ENCODE assay signal across 7 mouse cellular contexts in the genomic region with DNA sequence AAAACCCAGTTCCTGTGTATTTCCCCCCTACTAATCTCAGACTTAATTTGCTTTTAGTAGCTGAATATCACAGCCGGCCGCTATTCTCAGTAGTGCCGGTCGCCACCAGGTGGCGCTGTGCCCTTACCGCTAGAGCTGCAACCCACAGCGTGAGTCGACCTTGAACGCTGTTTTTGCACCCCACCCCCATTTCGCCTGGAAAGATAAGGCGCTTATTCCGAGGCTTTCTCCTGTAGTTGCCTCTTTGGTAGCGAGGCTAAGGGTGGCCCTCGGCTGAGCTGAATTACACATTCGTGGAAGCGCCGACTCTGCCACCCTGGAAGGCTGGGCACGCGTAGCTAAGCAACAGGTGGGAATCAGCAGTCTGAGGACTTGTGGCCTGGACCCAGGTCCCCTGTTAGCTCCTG. TPM values are rescaled to one million over a fixed set of nuclear protein-coding genes. Genes with fewer than 3 reads are reported as not detected.
DNase-seq lines count a peak whose midpoint lies in the region; ATAC-seq lines count a peak whose summit lies in the region.

No protein-coding gene starts in this region.

- ATAC-seq in frontal cortex, adult (ENCODE audit: low TSS enrichment) = peak; percentile 86
- ATAC-seq in hindbrain, embryonic 15.5 days (ENCODE audit: low FRiP score, low read depth) = peak; percentile 87

- H3K4me1 ChIP-seq in hindbrain, embryonic 15.5 days (replicated peaks) = 0 out of 2 replicates have a peak, but pooled peaks cover 2% of the 10 kb centered on the region
- H3K4me1 ChIP-seq in midbrain, embryonic 10.5 days = peaks cover 3% of the 10 kb centered on the region

- WGBS in hindbrain, embryonic 15.5 days = 20% methylated on average over 19 of the region's 19 CpGs
- 20% methylated on average over 19 of the region's 19 CpGs for WGBS in midbrain, embryonic 10.5 days

- no peaks in the 10 kb centered on the region for H3K36me3 ChIP-seq in hindbrain, embryonic 15.5 days
- H3K36me3 ChIP-seq in midbrain, embryonic 10.5 days = no peaks in the 10 kb centered on the region

- intact Hi-C loops in left cerebral cortex, postnatal 36 days (cut with DNase I) = no loop called here

- H3K27me3 ChIP-seq in hindbrain, embryonic 15.5 days = no peaks in the 10 kb centered on the region
- H3K27me3 ChIP-seq in midbrain, embryonic 10.5 days (ENCODE audit: low read depth, poor library complexity, severe bottlenecking) = no peaks in the 10 kb centered on the region

- H3K4me3 ChIP-seq in hindbrain, embryonic 15.5 days = peak overlapping the region; percentile 36
- peak overlapping the region; percentile 46 for H3K4me3 ChIP-seq in midbrain, embryonic 10.5 days

- no peaks in the 10 kb centered on the region for H3K9me3 ChIP-seq in hindbrain, embryonic 15.5 days
- no peaks in the 10 kb centered on the region; the same call in 1 of the 2 replicates for H3K9me3 ChIP-seq in midbrain, embryonic 10.5 days (replicated peaks)

- peak; percentile 69 for DNase-seq in T-cell, adult 2 months (ENCODE audit: low spot score)
- DNase-seq in cerebellum, adult 9-11 months = peak; percentile 56
- peak; percentile 56 to 65 for DNase-seq in left cerebral cortex, postnatal 36 days (ENCODE audit: low spot score in 2 of 2)
- peak; percentile 82 for DNase-seq in midbrain, embryonic 10.5 days (ENCODE audit: low spot score)
- peak; percentile 92 for DNase-seq in right cerebral cortex, postnatal 4 days

- peak overlapping the region; percentile 70 for H3K4me2 ChIP-seq in hindbrain, embryonic 15.5 days

- H3K27ac ChIP-seq in hindbrain, embryonic 15.5 days (replicated peaks) = no peak overlapping the region
- peak overlapping the region; percentile 42; the same call in 1 of the 2 replicates for H3K27ac ChIP-seq in midbrain, embryonic 10.5 days (replicated peaks)

- no peak overlapping the region for H3K9ac ChIP-seq in hindbrain, embryonic 15.5 days

RNA-seq across cellular contexts. Expression of a gene that starts 8.9 kb away (rescaled TPM):
- polyA plus RNA-seq in hindbrain, embryonic 15.5 days (2015; fragmentation: Nextera tagmentation; extraction: Ambion mirVana) = 120 and 126 TPM in 2 replicates
- total RNA-seq in left cerebral cortex, postnatal 36 days (2021) = 100 to 1,000 TPM; 149 to 153 TPM
- polyA plus RNA-seq in midbrain, embryonic 10.5 days (2016; fragmentation: Nextera tagmentation; extraction: Ambion mirVana) = 203 and 242 TPM in 2 replicates

RNA-seq across cellular contexts. Expression of a gene that starts 22.9 kb away (rescaled TPM):
- polyA plus RNA-seq in hindbrain, embryonic 15.5 days (2015; fragmentation: Nextera tagmentation; extraction: Ambion mirVana) = not detected in 2 replicates
- total RNA-seq in left cerebral cortex, postnatal 36 days (2021) = not detected
- polyA plus RNA-seq in midbrain, embryonic 10.5 days (2016; fragmentation: Nextera tagmentation; extraction: Ambion mirVana) = 0.12 and 0.14 TPM in 2 replicates

RNA-seq across cellular contexts. Expression of a gene that starts 24.6 kb away (rescaled TPM):
- 0.51 TPM in 1 of 2 replicates, not detected in the other for polyA plus RNA-seq in hindbrain, embryonic 15.5 days (2015; fragmentation: Nextera tagmentation; extraction: Ambion mirVana)
- total RNA-seq in left cerebral cortex, postnatal 36 days (2021) = under 1 TPM in 1 of 2 experiments, not detected in 1; 0.25 TPM
- polyA plus RNA-seq in midbrain, embryonic 10.5 days (2016; fragmentation: Nextera tagmentation; extraction: Ambion mirVana) = 0.12 and 0.19 TPM in 2 replicates

RNA-seq across cellular contexts. Expression of a gene that starts 40.5 kb away (rescaled TPM):
- 46.8 and 54.5 TPM in 2 replicates for polyA plus RNA-seq in hindbrain, embryonic 15.5 days (2015; fragmentation: Nextera tagmentation; extraction: Ambion mirVana)
- total RNA-seq in left cerebral cortex, postnatal 36 days (2021) = 10 to 100 TPM; 32.7 to 38.1 TPM
- 39.6 and 39.8 TPM in 2 replicates for polyA plus RNA-seq in midbrain, embryonic 10.5 days (2016; fragmentation: Nextera tagmentation; extraction: Ambion mirVana)

RNA-seq across cellular contexts. Expression of a gene that starts 48.4 kb away (rescaled TPM):
- polyA plus RNA-seq in hindbrain, embryonic 15.5 days (2015; fragmentation: Nextera tagmentation; extraction: Ambion mirVana) = 5.4 and 7.1 TPM in 2 replicates
- total RNA-seq in left cerebral cortex, postnatal 36 days (2021) = 10 to 100 TPM; 40.4 to 44.2 TPM
- 0.84 and 0.88 TPM in 2 replicates for polyA plus RNA-seq in midbrain, embryonic 10.5 days (2016; fragmentation: Nextera tagmentation; extraction: Ambion mirVana)
